Mouse (Mus musculus) embryonic fibroblast, embryonic 13.5 days (primary cell): ENCODE measurements around the gene Cfap73.

Experiments
- CTCF ChIP-seq: IDR thresholded peaks from 2 replicates; pipeline ENCODE4 v1.5.1; 2011; ENCODE audit warnings: mild to moderate bottlenecking, control low read depth, low read length, moderate library complexity, borderline replicate concordance; ENCODE audit not compliant: insufficient read depth
- POLR2A ChIP-seq: IDR thresholded peaks from 2 replicates; pipeline ENCODE4 v1.6.1; 2011; ENCODE audit warnings: low read depth, mild to moderate bottlenecking, control low read depth, low read length, moderate library complexity

- no peak for TF ChIP-seq POLR2A
- TF ChIP-seq CTCF, result no peak
These were observed 30.9 kb upstream of the Cfap73 start for GRCm38 (mm10) chr5:120664888-120665287.
